Mouse (Mus musculus) liver, postnatal 0 days (tissue): ENCODE data around the gene BC003965. TPM values are rescaled to one million over a fixed set of nuclear protein-coding genes. Genes with fewer than 3 reads are reported as not detected.
A peak's percentile ranks its signal among the peaks of the same experiment; 100 is the strongest.
"Not testable (repeated sequence)": the region's sequence is repeated elsewhere in the genome, so short reads cannot be mapped to it uniquely, and the experiment has no call there.

Experiments
- ATAC-seq: fragments of 200-750 bp; cut with Nextera tagmentation; 2 replicates; pipeline ENCODE4 v1.8.0; 2017; ENCODE audit warnings: mild to moderate bottlenecking, moderate library complexity
- DNase-seq: peaks from one replicate; pipeline ENCODE4 v3.0.0-alpha.2; 2016
- H3K27ac ChIP-seq: fragments of 300-500 bp; sonication (generic); 2 replicates; pipeline ENCODE4 v1.5.1; 2014; ENCODE audit warnings: antibody characterized with exemption, moderate library complexity, mild to moderate bottlenecking, low read depth
- H3K27me3 ChIP-seq: fragments of 300-500 bp; sonication (generic); 2 replicates; pipeline ENCODE4 v1.6.1; 2014; ENCODE audit warnings: low read length, control low read depth, mixed read lengths; ENCODE audit not compliant: insufficient read depth
- H3K36me3 ChIP-seq: fragments of 300-500 bp; sonication (generic); replicated peaks from 2 replicates; pipeline ENCODE4 v1.6.1; 2014; ENCODE audit warnings: mild to moderate bottlenecking, control low read depth, low read length, moderate library complexity, mixed read lengths; ENCODE audit not compliant: insufficient read depth
- H3K4me1 ChIP-seq: fragments of 300-500 bp; sonication (generic); 2 replicates; pipeline ENCODE4 v1.6.1; 2014; ENCODE audit warnings: antibody characterized with exemption, mild to moderate bottlenecking, control low read depth; ENCODE audit not compliant: insufficient read depth
- H3K4me2 ChIP-seq: fragments of 300-500 bp; sonication (generic); 2 replicates; pipeline ENCODE4 v1.6.1; 2014; ENCODE audit warnings: low read depth, mild to moderate bottlenecking, low read length, moderate library complexity, mixed read lengths
- H3K4me3 ChIP-seq: fragments of 300-500 bp; sonication (generic); 2 replicates; pipeline ENCODE4 v1.5.1; 2014; ENCODE audit warnings: low read depth, low read length
- H3K9ac ChIP-seq: fragments of 300-500 bp; sonication (generic); replicated peaks from 2 replicates; pipeline ENCODE4 v1.6.1; 2014; ENCODE audit warnings: mild to moderate bottlenecking, moderate library complexity
- H3K9me3 ChIP-seq: fragments of 300-500 bp; sonication (generic); 2 replicates; pipeline ENCODE4 v1.6.1; 2016; ENCODE audit warnings: mild to moderate bottlenecking, control low read depth, low read length, mixed read lengths
- CTCF ChIP-seq: sonication (generic); IDR thresholded peaks from 2 replicates; pipeline ENCODE4 v1.5.1; 2016; ENCODE audit warnings: antibody characterized with exemption, low read depth
- EP300 ChIP-seq: IDR thresholded peaks from 2 replicates; pipeline ENCODE4 v1.6.1; 2016; ENCODE audit warnings: antibody characterized with exemption, low read depth, mild to moderate bottlenecking
- WGBS: fragments of 180-500 bp; shearing (Covaris S2); extraction: QIAGEN DNeasy Blood & Tissue Kit; methylation state at CpG from one replicate; pipeline ENCODE4 v1.1.7; 2014; ENCODE audit not compliant: insufficient replicate concordance; 5-methylcytosine and 5-hydroxymethylcytosine counted together
- polyA plus RNA-seq: library from polyadenylated mRNA; unstranded; fragments of >200 nt; fragmentation: Nextera tagmentation; extraction: Ambion mirVana; gene quantifications from 2 replicates; pipeline ENCODE4 v1.2.1, GENCODE M21; 2015

The BC003965 gene
- polyA plus RNA-seq, 1 experiment from 2014 or later = 15.8 TPM

DNA sequence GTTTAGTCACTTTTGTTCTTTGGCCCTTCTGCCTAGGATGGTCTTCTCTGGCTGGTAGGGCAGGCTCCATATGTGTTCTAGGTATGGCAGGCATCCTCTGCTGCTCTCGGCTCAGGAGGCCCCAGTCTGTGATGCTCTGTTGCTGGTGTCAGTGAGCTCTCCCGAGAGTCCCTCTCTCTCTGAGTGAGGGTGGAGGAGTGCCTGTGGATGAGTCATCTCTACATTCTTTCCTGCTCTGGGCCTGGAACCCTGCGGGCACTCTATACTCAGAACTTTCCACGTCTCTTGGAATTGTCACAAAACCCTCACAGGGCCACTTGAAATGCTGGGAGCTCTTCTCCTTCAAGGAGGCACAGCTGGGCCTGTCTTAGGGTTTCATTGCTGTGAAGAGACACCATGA lies 27.4 kb downstream of the BC003965 start:
- peaks cover 66% of the 10 kb centered on the region for H3K36me3 ChIP-seq
- no peak overlapping the region for H3K27ac ChIP-seq
- DNase-seq = no peak
- WGBS = 75% methylated on average over 4 of the region's 4 CpGs
- no peak for ATAC-seq
- H3K27me3 ChIP-seq = no peaks in the 10 kb centered on the region
- no peaks in the 10 kb centered on the region for H3K4me1 ChIP-seq
- no peak overlapping the region for H3K9ac ChIP-seq
- no peaks in the 10 kb centered on the region for H3K9me3 ChIP-seq
- H3K4me2 ChIP-seq = no peak overlapping the region
- TF ChIP-seq EP300 (no peak), CTCF (no peak)
- H3K4me3 ChIP-seq = no peak overlapping the region

DNA sequence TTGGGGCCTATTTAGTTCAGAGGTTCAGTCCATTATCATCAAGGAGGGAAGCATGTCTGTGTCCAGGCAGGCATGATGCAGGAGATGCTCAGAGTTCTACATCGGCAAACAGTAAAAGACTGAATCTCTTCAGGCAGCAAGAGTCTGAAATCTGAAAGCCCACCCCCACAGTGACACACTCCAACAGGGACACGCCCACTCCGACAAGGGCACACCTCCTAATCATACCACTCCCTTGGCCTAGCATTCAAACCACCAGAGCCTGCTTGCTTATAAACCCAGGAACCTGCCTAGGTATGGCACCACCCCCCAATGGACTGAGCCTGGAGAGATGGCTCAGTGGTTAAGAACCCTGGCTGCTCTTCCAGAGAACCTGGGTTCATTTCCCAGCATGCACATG lies 31.1 kb downstream of the BC003965 start:
- Histone ChIP-seq H3K4me3 (no peak overlapping the region), H3K4me1 (no peaks in the 10 kb centered on the region), H3K9me3 (no peaks in the 10 kb centered on the region), H3K27ac (no peak overlapping the region), H3K27me3 (no peaks in the 10 kb centered on the region), H3K9ac (no peak overlapping the region), H3K36me3 (peaks cover 51% of the 10 kb centered on the region), H3K4me2 (no peak overlapping the region)
- ATAC-seq (no peak), DNase-seq (no peak)
- 91% methylated on average over 3 of the region's 3 CpGs for WGBS
- no peak for TF ChIP-seq CTCF
- TF ChIP-seq EP300 = no peak

DNA sequence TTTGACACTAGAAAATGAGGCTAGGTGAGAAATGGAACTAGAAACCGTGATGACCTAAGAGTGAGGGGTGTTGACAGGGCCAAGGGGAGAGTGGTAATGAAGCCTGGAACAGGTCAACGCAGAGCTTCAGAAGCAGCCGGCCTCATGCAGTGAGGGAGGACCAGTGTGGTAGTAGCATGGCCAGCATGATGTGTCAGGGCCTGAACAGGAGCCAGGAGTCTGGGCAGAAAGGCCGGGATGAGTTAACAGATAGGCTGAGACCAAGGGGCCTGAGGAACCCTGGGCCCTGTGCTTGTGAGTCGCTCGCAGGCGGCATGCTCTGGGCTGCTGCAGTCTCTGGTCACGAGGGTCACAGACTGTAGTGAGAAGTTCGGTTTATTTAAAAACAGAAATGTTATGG lies 34.6 kb downstream of the BC003965 start:
- Histone ChIP-seq H3K4me3 (no peak overlapping the region), H3K9ac (no peak overlapping the region), H3K27ac (no peak overlapping the region), H3K4me1 (peaks cover 25% of the 10 kb centered on the region), H3K36me3 (peaks cover 33% of the 10 kb centered on the region), H3K27me3 (no peaks in the 10 kb centered on the region), H3K4me2 (no peak overlapping the region), H3K9me3 (no peaks in the 10 kb centered on the region)
- TF ChIP-seq EP300 (no peak), CTCF (no peak)
- DNase-seq (no peak), ATAC-seq (no peak)
- WGBS = 84% methylated on average over 9 of the region's 9 CpGs

GRCm38 (mm10) chr17:25219492-25220295 lies 35.3 kb downstream of the BC003965 start:
- H3K4me3 ChIP-seq = no peak overlapping the region
- no peak overlapping the region for H3K4me2 ChIP-seq
- no peaks in the 10 kb centered on the region for H3K27me3 ChIP-seq
- no peak overlapping the region for H3K9ac ChIP-seq
- no peak for DNase-seq
- H3K36me3 ChIP-seq = peaks cover 25% of the 10 kb centered on the region
- no peaks in the 10 kb centered on the region for H3K9me3 ChIP-seq
- H3K4me1 ChIP-seq = peaks cover 30% of the 10 kb centered on the region
- no peak for ATAC-seq
- TF ChIP-seq CTCF (no peak), EP300 (no peak)
- H3K27ac ChIP-seq = no peak overlapping the region
- WGBS = 80% methylated on average over 15 of the region's 15 CpGs

DNA sequence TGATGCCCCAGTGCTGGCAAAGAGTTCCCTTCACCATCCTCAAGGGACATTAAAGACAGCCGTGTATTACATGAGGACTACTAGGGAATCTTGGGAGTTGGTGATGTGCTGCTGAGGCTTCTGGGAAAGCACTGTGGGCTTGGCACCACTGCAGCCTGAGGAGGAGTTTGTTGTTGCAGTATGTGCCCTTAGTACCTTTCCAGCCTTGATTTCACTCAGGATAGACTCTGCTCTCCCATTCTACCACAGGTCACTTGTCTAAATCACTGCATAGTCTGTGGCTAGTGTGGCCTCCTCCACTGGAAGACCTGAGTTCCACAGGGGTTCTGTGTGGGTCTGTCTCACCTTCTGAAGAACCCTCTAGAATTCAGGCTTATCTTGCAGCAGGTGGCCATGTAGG lies 36.4 kb downstream of the BC003965 start:
- DNase-seq (no peak), ATAC-seq (no peak)
- Histone ChIP-seq H3K4me1 (peaks cover 38% of the 10 kb centered on the region), H3K27me3 (no peaks in the 10 kb centered on the region), H3K27ac (no peak overlapping the region), H3K4me3 (no peak overlapping the region), H3K9me3 (no peaks in the 10 kb centered on the region), H3K9ac (no peak overlapping the region; the same call in 1 of the 2 replicates), H3K36me3 (peaks cover 18% of the 10 kb centered on the region), H3K4me2 (no peak overlapping the region)
- 96% methylated on average over 1 of the region's 1 CpGs for WGBS
- no peak for TF ChIP-seq EP300
- no peak for TF ChIP-seq CTCF

DNA sequence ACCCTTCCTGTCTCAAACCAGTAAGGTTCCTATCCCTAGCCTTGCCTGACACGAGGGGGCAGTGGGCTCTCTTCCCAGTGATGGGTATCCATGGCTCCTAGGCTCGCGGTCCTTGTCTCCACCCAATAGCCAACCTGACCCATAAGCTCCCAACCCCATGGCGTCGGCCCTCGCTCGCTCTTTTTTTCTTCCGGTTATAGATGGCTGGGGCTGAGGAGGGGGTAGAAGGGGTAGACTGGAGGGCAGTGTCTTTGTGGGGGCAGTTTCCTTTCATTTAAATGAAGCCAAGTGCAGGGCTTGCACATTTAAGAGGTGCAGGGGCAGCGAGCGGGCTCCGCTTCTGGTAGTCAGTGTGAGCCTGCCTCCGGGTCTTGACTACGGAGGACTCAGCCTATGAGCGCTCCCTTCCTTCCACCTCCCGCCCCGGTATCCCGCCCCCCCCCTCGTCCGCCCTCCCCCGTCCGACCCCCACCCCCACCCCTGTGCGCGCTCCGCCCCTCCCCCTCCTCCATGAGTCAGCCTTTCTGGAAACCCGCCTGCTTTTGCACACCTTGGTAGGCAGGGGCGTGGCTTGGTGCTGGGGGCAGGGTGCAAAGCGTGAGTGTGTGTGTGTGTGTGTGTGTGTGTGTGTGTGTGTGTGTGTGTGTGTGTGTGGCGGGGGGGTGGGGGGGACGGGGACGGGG lies 37.6 kb downstream of the BC003965 start:
- peak overlapping the region; percentile 91 for H3K4me2 ChIP-seq
- H3K27ac ChIP-seq = peak overlapping the region; percentile 75
- WGBS = 5% methylated on average over 21 of the region's 30 CpGs
- ATAC-seq = peak; percentile 74
- no peaks in the 10 kb centered on the region for H3K9me3 ChIP-seq
- peak overlapping the region; percentile 67 for H3K4me3 ChIP-seq
- DNase-seq = peak; percentile 85
- TF ChIP-seq CTCF (0 out of 2 replicates have a peak, but pooled peaks have one; percentile 10), EP300 (no peak)
- H3K9ac ChIP-seq = peak overlapping the region; percentile 71
- H3K4me1 ChIP-seq = peaks cover 46% of the 10 kb centered on the region
- H3K27me3 ChIP-seq = no peaks in the 10 kb centered on the region
- H3K36me3 ChIP-seq = peaks cover 18% of the 10 kb centered on the region

- peak; percentile 80 for ATAC-seq
- H3K27ac ChIP-seq = peak overlapping the region; percentile 84
- H3K27me3 ChIP-seq, H3K9me3 ChIP-seq: not testable (repeated sequence)
- H3K36me3 ChIP-seq = peaks cover 18% of the 10 kb centered on the region
- peak overlapping the region; percentile 67 for H3K4me3 ChIP-seq
- WGBS = 8% methylated on average over 11 of the region's 28 CpGs
- peak; percentile 39 for DNase-seq
- H3K9ac ChIP-seq = peak overlapping the region; percentile 73
- H3K4me1 ChIP-seq = peaks cover 46% of the 10 kb centered on the region
- peak overlapping the region; percentile 91 for H3K4me2 ChIP-seq
Observed at GRCm38 (mm10) chr17:25222504-25222940, 38.2 kb downstream of the BC003965 start.
